Mouse (Mus musculus) induced T-regulatory cell, adult 2 months (primary cell): ENCODE results near the gene Olfr763.
"Not testable (repeated sequence)": the region's sequence is repeated elsewhere in the genome, so short reads cannot be mapped to it uniquely, and the experiment has no call there.

Experiments
- DNase-seq: peaks from one replicate; pipeline ENCODE4 v3.0.0-alpha.2; 2012; ENCODE audit warnings: low read depth

Olfr763 gene

GRCm38 (mm10) chr10:129010288-129010841 is at the start of gene Olfr763:
Gene Olfr763, plus strand, starts transcription at chr10:129010791.
- no peak for DNase-seq

DNA sequence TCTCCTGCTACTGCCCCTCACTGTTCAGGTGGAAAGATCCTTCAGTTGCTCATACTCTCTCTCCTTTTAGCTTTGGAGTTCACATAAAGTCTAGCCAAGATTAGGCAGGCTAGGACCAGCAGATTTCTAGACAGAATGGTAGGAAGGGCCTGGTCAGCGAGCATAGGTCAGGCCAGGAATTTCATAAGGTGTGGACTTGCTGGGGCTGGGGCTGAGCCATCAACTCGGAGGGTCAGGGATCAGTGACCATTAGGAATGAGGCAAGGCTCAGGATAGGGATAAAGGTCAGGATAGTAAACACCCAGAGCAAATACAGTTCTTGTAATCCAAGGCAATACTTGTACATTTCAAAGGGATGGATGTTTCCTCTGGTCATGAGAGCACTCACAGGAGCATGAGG is 45.6 kb upstream of the Olfr763 start:
- DNase-seq = no peak

DNA sequence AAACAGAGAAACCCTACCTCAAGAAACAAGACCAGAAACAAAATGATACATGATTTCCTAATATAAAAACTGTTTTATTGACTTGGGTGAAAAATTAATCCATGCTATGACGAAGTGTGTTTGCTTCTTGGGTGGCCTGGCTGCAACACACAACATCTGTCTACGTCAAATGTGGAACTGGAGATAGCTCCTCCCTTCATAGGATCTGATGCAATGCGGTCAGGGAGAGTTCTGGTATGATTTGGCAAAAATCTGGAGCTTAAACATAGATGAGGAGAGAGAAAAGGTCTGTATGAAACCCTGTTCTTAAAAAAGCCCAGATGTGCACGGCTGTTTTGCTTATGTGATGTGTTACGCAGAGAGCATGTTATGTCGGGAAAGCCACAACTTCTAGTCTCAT is 44.7 kb upstream of the Olfr763 start:
- DNase-seq = no peak

DNA sequence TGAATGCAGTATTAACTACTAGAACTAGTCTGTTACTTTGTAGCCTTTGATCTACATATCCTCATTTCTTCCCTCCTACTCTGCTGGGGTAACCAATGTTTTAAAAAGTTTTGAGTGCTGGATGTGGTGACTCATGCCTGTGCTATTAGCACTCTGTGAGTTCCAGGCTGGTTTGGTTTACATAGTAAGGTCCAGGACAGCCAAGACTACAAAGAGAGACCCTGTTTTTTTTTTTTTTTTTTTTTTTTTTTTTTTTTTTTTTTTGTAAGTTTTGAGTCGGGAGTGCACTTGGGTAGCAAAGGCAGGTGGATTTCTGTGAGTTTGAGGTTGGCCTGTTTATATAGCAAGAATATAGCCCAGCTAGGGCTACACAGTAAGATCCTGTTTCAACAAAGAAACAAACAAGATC is 42.2 kb upstream of the Olfr763 start:
- DNase-seq = no peak

DNA sequence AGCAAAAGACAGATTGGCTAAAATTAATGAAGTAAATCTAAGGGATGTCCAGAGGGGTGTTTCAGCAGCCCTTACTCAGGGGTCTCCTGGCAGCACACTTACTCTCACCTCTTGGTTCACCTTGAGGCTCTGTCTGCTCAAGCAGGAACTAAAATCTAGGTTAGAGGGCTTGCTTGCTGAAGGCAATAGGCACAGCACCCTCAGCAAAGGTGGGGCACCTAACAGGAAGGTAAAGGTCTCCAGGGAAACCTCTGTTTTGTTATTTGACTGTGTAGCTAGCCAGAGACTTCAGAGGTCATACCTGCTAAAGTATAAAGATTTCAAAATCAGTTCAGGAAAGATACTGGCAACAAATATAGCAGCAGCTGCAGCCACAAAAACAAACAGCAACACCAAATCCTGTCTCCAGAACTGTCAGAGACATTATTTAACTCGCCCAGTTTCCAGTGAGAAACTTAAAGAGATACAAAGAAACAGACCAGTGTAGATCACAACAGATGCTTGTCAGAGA is 39.8 kb upstream of the Olfr763 start:
- no peak for DNase-seq

- DNase-seq = no peak
Observed at GRCm38 (mm10) chr10:128972841-128973240, 37.8 kb upstream of the Olfr763 start.

GRCm38 (mm10) chr10:128976395-128976794 is 34.2 kb upstream of the Olfr763 start:
- no peak for DNase-seq

GRCm38 (mm10) chr10:128977522-128978114 is 33.0 kb upstream of the Olfr763 start:
- peak; percentile 58 for DNase-seq

- DNase-seq = no peak
Observed at GRCm38 (mm10) chr10:128980644-128981365, 29.8 kb upstream of the Olfr763 start.

- not testable (repeated sequence) for DNase-seq
Observed at GRCm38 (mm10) chr10:128989131-128989530, 21.5 kb upstream of the Olfr763 start, which contains the start of gene Olfr9. Gene Olfr9, plus strand, starts transcription at chr10:128989431.

- peak; percentile 11 for DNase-seq
Observed at GRCm38 (mm10) chr10:128990129-128990850, 20.3 kb upstream of the Olfr763 start.

GRCm38 (mm10) chr10:128990994-128991393 is 19.6 kb upstream of the Olfr763 start:
- DNase-seq = peak; percentile 40

- no peak for DNase-seq
Observed at GRCm38 (mm10) chr10:128995796-128996195, 14.8 kb upstream of the Olfr763 start.

- DNase-seq = no peak
Observed at GRCm38 (mm10) chr10:128996523-128997040, 14.0 kb upstream of the Olfr763 start.

- DNase-seq = no peak
Observed at GRCm38 (mm10) chr10:129004032-129004920, 6.3 kb upstream of the Olfr763 start.

DNA sequence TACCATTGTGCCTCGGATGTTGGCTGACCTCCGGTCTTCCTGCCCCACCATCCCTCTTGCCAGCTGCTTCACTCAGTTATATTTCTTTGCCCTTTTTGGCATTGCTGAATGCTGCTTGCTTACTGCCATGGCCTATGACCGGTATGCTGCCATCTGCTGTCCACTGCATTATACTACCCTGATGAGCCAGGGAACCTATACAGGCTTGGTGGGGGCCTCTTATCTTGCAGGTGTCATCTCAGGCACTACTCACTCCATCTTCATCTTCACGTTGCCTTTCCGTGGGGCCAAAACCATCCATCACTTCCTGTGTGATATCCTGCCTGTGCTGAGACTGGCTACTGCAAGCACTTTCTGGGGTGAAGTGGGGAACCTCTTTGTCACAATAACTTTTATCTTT is 920 bp downstream of the Olfr763 start:
- not testable (repeated sequence) for DNase-seq

DNA sequence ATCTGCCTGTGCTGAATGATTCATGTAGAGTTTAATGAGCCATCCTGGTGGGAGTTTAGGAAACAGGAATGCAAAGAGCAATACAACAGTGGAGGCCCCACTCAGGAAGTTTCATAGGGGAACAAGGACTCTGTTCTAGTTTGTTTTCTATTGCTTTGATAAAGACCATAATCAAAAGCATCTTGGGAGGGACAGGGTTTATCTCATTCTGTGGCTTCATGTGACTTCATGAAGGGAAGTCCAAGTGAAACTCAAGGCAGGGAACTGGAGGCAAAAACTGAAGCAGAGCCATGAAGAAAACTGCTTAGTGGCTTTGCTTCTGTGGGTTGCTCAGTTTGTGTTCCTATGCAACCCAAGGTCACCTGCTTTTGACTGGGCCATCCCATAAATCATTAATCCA is 3.9 kb downstream of the Olfr763 start:
- DNase-seq = no peak

- DNase-seq = no peak
Observed at GRCm38 (mm10) chr10:129023319-129023718, 12.7 kb downstream of the Olfr763 start.

DNA sequence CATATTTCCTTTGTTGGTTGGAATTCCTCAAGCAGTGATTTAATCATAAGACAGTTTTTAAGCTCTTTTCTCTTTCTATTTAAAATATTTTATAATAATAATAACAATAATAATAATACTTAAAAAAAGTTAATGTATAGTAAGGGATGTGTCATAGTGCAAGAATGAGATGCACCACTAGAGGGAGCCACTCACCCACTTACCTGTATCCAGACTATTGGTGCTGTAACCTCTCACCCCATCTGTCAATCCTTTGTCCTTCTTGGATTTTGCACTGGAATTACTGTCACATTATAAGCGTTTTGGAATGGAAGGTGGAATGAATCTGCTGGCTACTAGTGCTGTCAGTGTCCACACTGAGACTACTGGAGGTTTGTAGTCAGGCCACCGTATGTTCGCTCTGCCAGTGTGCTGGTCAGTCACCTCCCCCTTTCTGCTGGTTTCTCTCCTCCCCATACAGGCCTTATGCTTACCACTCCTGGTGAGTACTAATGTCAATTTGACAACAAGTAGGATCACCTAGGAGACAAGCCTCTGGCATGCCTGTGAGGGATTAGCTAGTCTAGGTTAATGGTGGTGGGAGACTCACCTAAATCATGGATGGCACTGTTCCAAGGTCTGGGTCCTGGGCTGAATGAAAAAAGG is 15.5 kb downstream of the Olfr763 start:
- DNase-seq = peak; percentile 64

DNA sequence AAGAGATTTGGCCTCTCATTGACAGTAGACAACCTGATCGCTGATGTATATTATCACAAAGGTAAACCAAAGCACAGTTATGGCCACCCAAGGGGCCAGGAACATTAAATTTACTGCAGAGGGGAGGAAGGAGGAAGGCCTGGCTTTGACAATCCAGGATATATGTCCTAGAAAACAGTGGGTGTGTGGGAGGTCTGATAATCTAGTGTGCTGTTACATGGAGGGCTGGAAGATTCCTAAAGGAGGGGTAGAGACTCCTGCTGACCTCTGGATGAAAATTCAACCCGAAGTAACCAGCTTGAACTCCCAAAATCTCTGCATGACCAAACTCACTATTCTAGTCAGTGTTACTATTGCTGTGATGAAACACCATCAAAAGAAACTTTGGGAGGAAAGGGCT is 17.8 kb downstream of the Olfr763 start:
- DNase-seq = no peak

DNA sequence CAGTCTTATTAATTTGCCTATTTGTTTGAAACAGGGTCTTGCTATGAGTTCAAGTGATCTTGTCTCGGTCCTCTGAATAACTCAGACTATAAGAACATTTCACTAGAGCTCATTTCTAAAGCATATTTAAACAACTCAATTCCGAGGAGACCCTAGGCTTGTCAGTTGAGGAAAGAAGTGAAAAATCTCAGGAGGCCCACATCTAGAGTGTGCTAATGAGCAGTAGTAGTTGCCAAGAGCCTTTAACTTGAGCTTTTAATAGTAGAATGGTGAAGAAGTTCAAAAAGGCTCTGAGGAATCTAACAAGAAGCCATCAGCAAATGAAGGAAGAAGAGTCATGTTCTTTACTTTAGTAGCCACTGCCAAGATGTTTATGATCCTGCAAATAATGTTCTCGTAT is 29.2 kb downstream of the Olfr763 start, which contains the start of gene Olfr764-ps1:
Gene Olfr764-ps1, minus strand, starts transcription at position 101 of the 400 bp plus-strand sequence.
- DNase-seq = no peak
